Mouse (Mus musculus) E14TG2a.4 (cell line): ENCODE data around the gene Rcc1.

Experiments
- H3K27me3 ChIP-seq: 2 replicates; pipeline ENCODE4 v1.6.1; 2014; ENCODE audit warnings: low read length, control low read depth; ENCODE audit not compliant: insufficient read depth
- H3K36me3 ChIP-seq: 2 replicates; pipeline ENCODE4 v1.6.1; 2014; ENCODE audit warnings: low read length, control low read depth; ENCODE audit not compliant: insufficient read depth
- H3K4me1 ChIP-seq: replicated peaks from 2 replicates; pipeline ENCODE4 v1.6.1; 2014; ENCODE audit warnings: low read depth, low read length, control low read depth
- H3K4me3 ChIP-seq: replicated peaks from 2 replicates; pipeline ENCODE4 v1.5.1; 2014; ENCODE audit warnings: mild to moderate bottlenecking, low read length
- H3K9me3 ChIP-seq: 2 replicates; pipeline ENCODE4 v1.6.1; 2014; ENCODE audit warnings: low read length, control low read depth
- CTCF ChIP-seq: conservative IDR thresholded peaks from 2 replicates; pipeline ENCODE4 v1.5.1; 2014; ENCODE audit warnings: low read length
- NANOG ChIP-seq: IDR thresholded peaks from 2 replicates; pipeline ENCODE4 v1.6.1; 2014; ENCODE audit warnings: borderline replicate concordance, low read length, mixed read lengths
- POU5F1 ChIP-seq: IDR thresholded peaks from 2 replicates; pipeline ENCODE4 v1.6.1; 2014; ENCODE audit warnings: low read length, borderline replicate concordance

Gene Rcc1

GRCm38 (mm10) chr4:132387617-132388016 lies 34.2 kb upstream of the Rcc1 start:
- Histone ChIP-seq H3K36me3 (peaks cover 26% of the 10 kb centered on the region), H3K4me3 (no peak overlapping the region), H3K9me3 (no peaks in the 10 kb centered on the region), H3K4me1 (peaks cover 39% of the 10 kb centered on the region), H3K27me3 (no peaks in the 10 kb centered on the region)
- no peak for TF ChIP-seq NANOG
- TF ChIP-seq POU5F1, result no peak
- TF ChIP-seq CTCF, result no peak

GRCm38 (mm10) chr4:132386846-132387245 lies 33.4 kb upstream of the Rcc1 start:
- H3K9me3 ChIP-seq, result no peaks in the 10 kb centered on the region
- H3K4me3 ChIP-seq, result no peak overlapping the region
- TF ChIP-seq POU5F1 (no peak), NANOG (no peak), CTCF (no peak)
- H3K27me3 ChIP-seq, result no peaks in the 10 kb centered on the region
- peaks cover 26% of the 10 kb centered on the region for H3K36me3 ChIP-seq
- H3K4me1 ChIP-seq, result peaks cover 37% of the 10 kb centered on the region

- TF ChIP-seq CTCF (no peak), POU5F1 (no peak), NANOG (no peak)
- no peak overlapping the region for H3K4me3 ChIP-seq
- peaks cover 30% of the 10 kb centered on the region for H3K4me1 ChIP-seq
- H3K36me3 ChIP-seq, result peaks cover 26% of the 10 kb centered on the region
- H3K27me3 ChIP-seq, result no peaks in the 10 kb centered on the region
- H3K9me3 ChIP-seq, result no peaks in the 10 kb centered on the region
Observed at GRCm38 (mm10) chr4:132385771-132386410, 32.5 kb upstream of the Rcc1 start.

- no peaks in the 10 kb centered on the region for H3K9me3 ChIP-seq
- H3K4me1 ChIP-seq, result peaks cover 21% of the 10 kb centered on the region
- H3K27me3 ChIP-seq, result no peaks in the 10 kb centered on the region
- H3K4me3 ChIP-seq, result no peak overlapping the region
- TF ChIP-seq POU5F1 (no peak), NANOG (no peak), CTCF (no peak)
- peaks cover 26% of the 10 kb centered on the region for H3K36me3 ChIP-seq
Observed at GRCm38 (mm10) chr4:132383455-132383854, 30.1 kb upstream of the Rcc1 start.

GRCm38 (mm10) chr4:132382296-132382695 lies 28.9 kb upstream of the Rcc1 start:
- Histone ChIP-seq H3K36me3 (peaks cover 36% of the 10 kb centered on the region), H3K27me3 (no peaks in the 10 kb centered on the region), H3K4me1 (peaks cover 13% of the 10 kb centered on the region), H3K9me3 (no peaks in the 10 kb centered on the region), H3K4me3 (no peak overlapping the region)
- no peak for TF ChIP-seq CTCF

- Histone ChIP-seq H3K9me3 (no peaks in the 10 kb centered on the region), H3K27me3 (no peaks in the 10 kb centered on the region), H3K4me3 (no peak overlapping the region), H3K4me1 (peaks cover 7% of the 10 kb centered on the region; the same call in 1 of the 2 replicates), H3K36me3 (peaks cover 32% of the 10 kb centered on the region)
- no peak for TF ChIP-seq CTCF
- TF ChIP-seq POU5F1, result no peak
- TF ChIP-seq NANOG, result no peak
Observed at GRCm38 (mm10) chr4:132380965-132381616, 27.7 kb upstream of the Rcc1 start.

- Histone ChIP-seq H3K4me3 (no peak overlapping the region), H3K36me3 (peaks cover 57% of the 10 kb centered on the region), H3K9me3 (no peaks in the 10 kb centered on the region), H3K4me1 (peaks cover 9% of the 10 kb centered on the region), H3K27me3 (no peaks in the 10 kb centered on the region)
- TF ChIP-seq POU5F1, result no peak
- no peak for TF ChIP-seq CTCF
- no peak for TF ChIP-seq NANOG
Observed at GRCm38 (mm10) chr4:132373820-132374219, 20.4 kb upstream of the Rcc1 start.

GRCm38 (mm10) chr4:132369953-132370750 lies 16.7 kb upstream of the Rcc1 start:
- TF ChIP-seq NANOG (no peak), POU5F1 (no peak), CTCF (no peak)
- peaks cover 60% of the 10 kb centered on the region for H3K36me3 ChIP-seq
- H3K4me3 ChIP-seq, result no peak overlapping the region
- H3K9me3 ChIP-seq, result no peaks in the 10 kb centered on the region
- H3K4me1 ChIP-seq, result peaks cover 13% of the 10 kb centered on the region
- H3K27me3 ChIP-seq, result no peaks in the 10 kb centered on the region
